Comparison of ENCODE assay signal across 9 mouse cellular contexts in genomic region chr14:61038082-61038472, GRCm38 (mm10). TPM values are rescaled to one million over a fixed set of nuclear protein-coding genes. Genes with fewer than 3 reads are reported as not detected.
DNase-seq lines count a peak whose midpoint lies in the region; ATAC-seq and TF ChIP-seq lines count a peak whose summit lies in the region.
"Had no signal": no experiment of that assay in that cellular context is flagged by ENCODE, and none has a peak within 500 bp of the region (broad histone marks: within the 10 kb centered on the region; RNA-seq: fewer than 3 reads in every experiment).

No protein-coding gene starts in this region.

- peaks cover 46% of the 10 kb centered on the region for H3K4me1 ChIP-seq in forebrain, embryonic 12.5 days
- H3K4me1 ChIP-seq in limb, embryonic 11.5 days (ENCODE audit: control insufficient read depth, insufficient read depth, low read length) = peaks cover 3% of the 10 kb centered on the region; the same call in 1 of the 2 replicates
- peaks cover 27% of the 10 kb centered on the region for H3K4me1 ChIP-seq in neural tube, embryonic 15.5 days

- H3K4me3 ChIP-seq in layer of hippocampus, adult 2 months = peak overlapping the region; percentile 90
- H3K4me3 ChIP-seq in forebrain, embryonic 12.5 days (replicated peaks) = peak overlapping the region; percentile 62
- peak overlapping the region; percentile 39; the same call in 1 of the 2 replicates for H3K4me3 ChIP-seq in limb, embryonic 11.5 days (ENCODE audit: low read depth, low read length)
- H3K4me3 ChIP-seq in neural tube, embryonic 15.5 days (replicated peaks) = peak overlapping the region; percentile 71

- no peaks in the 10 kb centered on the region for H3K36me3 ChIP-seq in forebrain, embryonic 12.5 days (replicated peaks)
- H3K36me3 ChIP-seq in limb, embryonic 11.5 days (ENCODE audit: control insufficient read depth, insufficient read depth, low read length) = no peaks in the 10 kb centered on the region
- H3K36me3 ChIP-seq in neural tube, embryonic 15.5 days = no peaks in the 10 kb centered on the region

- peaks cover 30% of the 10 kb centered on the region for H3K27me3 ChIP-seq in forebrain, embryonic 12.5 days
- peaks cover 3% of the 10 kb centered on the region; the same call in 1 of the 2 replicates for H3K27me3 ChIP-seq in limb, embryonic 11.5 days (ENCODE audit: control insufficient read depth, insufficient read depth, low read length)
- no peaks in the 10 kb centered on the region for H3K27me3 ChIP-seq in neural tube, embryonic 15.5 days (replicated peaks)

- 25% methylated on average over 8 of the region's 8 CpGs for WGBS in forebrain, embryonic 12.5 days
- 25% methylated on average over 8 of the region's 8 CpGs for WGBS in limb, embryonic 11.5 days
- 24% methylated on average over 8 of the region's 8 CpGs for WGBS in neural tube, embryonic 15.5 days

- no peaks in the 10 kb centered on the region for H3K9me3 ChIP-seq in forebrain, embryonic 12.5 days
- H3K9me3 ChIP-seq in limb, embryonic 11.5 days (ENCODE audit: control insufficient read depth, low read length) = no peaks in the 10 kb centered on the region
- H3K9me3 ChIP-seq in neural tube, embryonic 15.5 days (replicated peaks) = no peaks in the 10 kb centered on the region

- DNase-seq in layer of hippocampus, adult 2 months (ENCODE audit: low spot score in 2 of 2) = no peak
- DNase-seq in layer of hippocampus, adult 9-11 months = no peak
- no peak for DNase-seq in limb, embryonic 11.5 days (ENCODE audit: low spot score)
- no peak for DNase-seq in T-cell, adult 2 months (ENCODE audit: low spot score)
- no peak for DNase-seq in thymus, postnatal 14 days
- no peak for DNase-seq in right cerebral cortex, postnatal 25 days

- no peak for TF ChIP-seq CTCF in layer of hippocampus, adult 2 months (conservative IDR thresholded peaks at IDR 0.05)

- peak overlapping the region; percentile 61 for H3K9ac ChIP-seq in forebrain, embryonic 12.5 days
- H3K9ac ChIP-seq in limb, embryonic 11.5 days (ENCODE audit: low read length) = no peak overlapping the region
- H3K9ac ChIP-seq in neural tube, embryonic 15.5 days (replicated peaks) = peak overlapping the region; percentile 68

- ATAC-seq in forebrain, embryonic 12.5 days (ENCODE audit: low FRiP score) = no peak
- ATAC-seq in limb, embryonic 11.5 days (ENCODE audit: insufficient number of reproducible peaks, low FRiP score, low TSS enrichment, low read depth) = peak; percentile 60
- ATAC-seq in neural tube, embryonic 15.5 days (ENCODE audit: low FRiP score) = peak; percentile 42; the same call in 1 of the 2 replicates
- ATAC-seq: Patski had no signal

- peak overlapping the region; percentile 98 for H3K4me2 ChIP-seq in forebrain, embryonic 12.5 days
- H3K4me2 ChIP-seq in limb, embryonic 11.5 days (ENCODE audit: low read depth, severe bottlenecking) = peak overlapping the region; percentile 82
- peak overlapping the region; percentile 99 for H3K4me2 ChIP-seq in neural tube, embryonic 15.5 days

- peak overlapping the region; percentile 97 for H3K27ac ChIP-seq in layer of hippocampus, adult 2 months
- H3K27ac ChIP-seq in forebrain, embryonic 12.5 days = peak overlapping the region; percentile 75
- H3K27ac ChIP-seq in limb, embryonic 11.5 days (replicated peaks; ENCODE audit: low read depth, low read length) = no peak overlapping the region
- H3K27ac ChIP-seq in neural tube, embryonic 15.5 days (replicated peaks) = peak overlapping the region; percentile 56; the same call in 1 of the 2 replicates

RNA-seq across cellular contexts. Expression of gene Tnfrsf19, which starts 8.2 kb away (rescaled TPM):
- total RNA-seq in layer of hippocampus, adult 2 months (2021) = 10 to 100 TPM; 49.0 to 50.0 TPM
- 92.5 and 118 TPM in 2 replicates for polyA plus RNA-seq in forebrain, embryonic 12.5 days (2016; fragmentation: Nextera tagmentation; extraction: Ambion mirVana)
- polyA plus RNA-seq in limb, embryonic 11.5 days (2014; fragmentation: Nextera tagmentation; extraction: Ambion mirVana) = 32.1 and 32.8 TPM in 2 replicates
- 28.8 and 30.3 TPM in 2 replicates for polyA plus RNA-seq in neural tube, embryonic 15.5 days (2015; fragmentation: Nextera tagmentation; extraction: Ambion mirVana)

Comparison
In these comparisons a context has a peak if more than half of its experiments do, and no peak if none do; other contexts are left out.
1. H3K4me3 ChIP-seq: peak in every context shown above with its lines; median percentile 90 in layer of hippocampus, adult 2 months; 71 in neural tube, embryonic 15.5 days; 62 in forebrain, embryonic 12.5 days; 39 in limb, embryonic 11.5 days.